Mouse (Mus musculus): Measurements from ENCODE around the gene Parp3. TPM values are rescaled to one million over a fixed set of nuclear protein-coding genes. Genes with fewer than 3 reads are reported as not detected.

Gene Parp3
- polyA plus RNA-seq (2015; fragmentation: Nextera tagmentation; extraction: Ambion mirVana), result 3.1 and 4.0 TPM in 2 replicates

GRCm38 (mm10) chr9:106476924-106477484, at the start of gene Parp3:
TSS of gene Parp3 (minus strand) at chr9:106476949.
- peak; percentile 98 for ATAC-seq (replicated peaks; ENCODE audit: extremely low read depth, insufficient read depth, low FRiP score)
- Histone ChIP-seq H3K4me2 (ENCODE audit: low read depth, low read length) (peak within 1 kb of the TSS; percentile 99), H3K9me3 (replicated peaks; ENCODE audit: control insufficient read depth, low read length) (no peaks in the 10 kb centered on the region), H3K27ac (ENCODE audit: low read length) (peak within 1 kb of the TSS; percentile 78), H3K9ac (ENCODE audit: low read length) (peak within 1 kb of the TSS; percentile 64), H3K4me1 (ENCODE audit: control insufficient read depth, insufficient read depth, low read length) (peaks cover 27% of the 10 kb centered on the region), H3K36me3 (ENCODE audit: control insufficient read depth, insufficient read depth) (peaks cover 13% of the 10 kb centered on the region), H3K4me3 (ENCODE audit: low read length) (peak within 1 kb of the TSS; percentile 62), H3K27me3 (ENCODE audit: control insufficient read depth, insufficient read depth, low read length) (no peaks in the 10 kb centered on the region)
- WGBS, result 0% methylated on average over 41 of the region's 41 CpGs

- no peak overlapping the region for H3K27ac ChIP-seq (ENCODE audit: low read length)
Measured at GRCm38 (mm10) chr9:106519909-106520308, 43.2 kb upstream of the Parp3 start.

GRCm38 (mm10) chr9:106519433-106519832, 42.7 kb upstream of the Parp3 start:
- ATAC-seq (replicated peaks; ENCODE audit: extremely low read depth, insufficient read depth, low FRiP score), result no peak
- no peaks in the 10 kb centered on the region for H3K4me1 ChIP-seq (ENCODE audit: control insufficient read depth, insufficient read depth, low read length)

More at GRCm38 (mm10) chr9:106519909-106520308, 43.2 kb upstream of the Parp3 start:
- ATAC-seq (replicated peaks; ENCODE audit: extremely low read depth, insufficient read depth, low FRiP score), result no peak
- H3K4me2 ChIP-seq (ENCODE audit: low read depth, low read length), result no peak overlapping the region
- H3K4me1 ChIP-seq (ENCODE audit: control insufficient read depth, insufficient read depth, low read length), result no peaks in the 10 kb centered on the region
- no peaks in the 10 kb centered on the region for H3K27me3 ChIP-seq (ENCODE audit: control insufficient read depth, insufficient read depth, low read length)
- no peaks in the 10 kb centered on the region for H3K36me3 ChIP-seq (ENCODE audit: control insufficient read depth, insufficient read depth)
- H3K4me3 ChIP-seq (ENCODE audit: low read length), result no peak overlapping the region
- no peak overlapping the region for H3K9ac ChIP-seq (ENCODE audit: low read length)
- 61% methylated on average over 8 of the region's 8 CpGs for WGBS
- no peaks in the 10 kb centered on the region for H3K9me3 ChIP-seq (replicated peaks; ENCODE audit: control insufficient read depth, low read length)

GRCm38 (mm10) chr9:106514273-106514672, 37.5 kb upstream of the Parp3 start, which contains the start of gene Iqcf5:
TSS of gene Iqcf5 (plus strand) at chr9:106514573.
- Histone ChIP-seq H3K9me3 (replicated peaks; ENCODE audit: control insufficient read depth, low read length) (no peaks in the 10 kb centered on the region), H3K4me3 (ENCODE audit: low read length) (no peak within 1 kb of the TSS), H3K4me2 (ENCODE audit: low read depth, low read length) (no peak within 1 kb of the TSS), H3K27me3 (ENCODE audit: control insufficient read depth, insufficient read depth, low read length) (peaks cover 5% of the 10 kb centered on the region), H3K36me3 (ENCODE audit: control insufficient read depth, insufficient read depth) (no peaks in the 10 kb centered on the region), H3K4me1 (ENCODE audit: control insufficient read depth, insufficient read depth, low read length) (peaks cover 10% of the 10 kb centered on the region), H3K27ac (ENCODE audit: low read length) (no peak within 1 kb of the TSS), H3K9ac (ENCODE audit: low read length) (no peak within 1 kb of the TSS)
- WGBS, result 86% methylated on average over 4 of the region's 4 CpGs
- no peak for ATAC-seq (replicated peaks; ENCODE audit: extremely low read depth, insufficient read depth, low FRiP score)

More at GRCm38 (mm10) chr9:106519433-106519832, 42.7 kb upstream of the Parp3 start:
- Histone ChIP-seq H3K27me3 (ENCODE audit: control insufficient read depth, insufficient read depth, low read length) (peaks cover 3% of the 10 kb centered on the region; the same call in 1 of the 2 replicates), H3K9ac (ENCODE audit: low read length) (no peak overlapping the region), H3K36me3 (ENCODE audit: control insufficient read depth, insufficient read depth) (no peaks in the 10 kb centered on the region), H3K27ac (ENCODE audit: low read length) (no peak overlapping the region), H3K4me2 (ENCODE audit: low read depth, low read length) (no peak overlapping the region), H3K9me3 (replicated peaks; ENCODE audit: control insufficient read depth, low read length) (no peaks in the 10 kb centered on the region), H3K4me3 (ENCODE audit: low read length) (no peak overlapping the region)
- 71% methylated on average over 2 of the region's 2 CpGs for WGBS

- no peak for ATAC-seq (replicated peaks; ENCODE audit: extremely low read depth, insufficient read depth, low FRiP score)
- Histone ChIP-seq H3K27ac (ENCODE audit: low read length) (no peak overlapping the region), H3K4me3 (ENCODE audit: low read length) (no peak overlapping the region), H3K4me1 (ENCODE audit: control insufficient read depth, insufficient read depth, low read length) (peaks cover 10% of the 10 kb centered on the region), H3K36me3 (ENCODE audit: control insufficient read depth, insufficient read depth) (no peaks in the 10 kb centered on the region), H3K4me2 (ENCODE audit: low read depth, low read length) (no peak overlapping the region), H3K9me3 (replicated peaks; ENCODE audit: control insufficient read depth, low read length) (no peaks in the 10 kb centered on the region), H3K9ac (ENCODE audit: low read length) (no peak overlapping the region), H3K27me3 (ENCODE audit: control insufficient read depth, insufficient read depth, low read length) (peaks cover 5% of the 10 kb centered on the region)
- WGBS, result 72% methylated on average over 6 of the region's 6 CpGs
Measured at GRCm38 (mm10) chr9:106513566-106513965, 36.8 kb upstream of the Parp3 start.

- Histone ChIP-seq H3K27me3 (ENCODE audit: control insufficient read depth, insufficient read depth, low read length) (peaks cover 5% of the 10 kb centered on the region), H3K4me2 (ENCODE audit: low read depth, low read length) (no peak overlapping the region), H3K4me1 (ENCODE audit: control insufficient read depth, insufficient read depth, low read length) (peaks cover 10% of the 10 kb centered on the region), H3K9me3 (replicated peaks; ENCODE audit: control insufficient read depth, low read length) (no peaks in the 10 kb centered on the region), H3K9ac (ENCODE audit: low read length) (no peak overlapping the region), H3K36me3 (ENCODE audit: control insufficient read depth, insufficient read depth) (no peaks in the 10 kb centered on the region), H3K27ac (ENCODE audit: low read length) (no peak overlapping the region), H3K4me3 (ENCODE audit: low read length) (no peak overlapping the region)
- no peak for ATAC-seq (replicated peaks; ENCODE audit: extremely low read depth, insufficient read depth, low FRiP score)
- 28% methylated on average over 13 of the region's 13 CpGs for WGBS
Measured at GRCm38 (mm10) chr9:106512729-106513450, 36.1 kb upstream of the Parp3 start.

- ATAC-seq (replicated peaks; ENCODE audit: extremely low read depth, insufficient read depth, low FRiP score), result no peak
- no peak overlapping the region for H3K4me3 ChIP-seq (ENCODE audit: low read length)
- H3K9me3 ChIP-seq (replicated peaks; ENCODE audit: control insufficient read depth, low read length), result no peaks in the 10 kb centered on the region
Measured at GRCm38 (mm10) chr9:106509356-106509755, 32.6 kb upstream of the Parp3 start.

GRCm38 (mm10) chr9:106504246-106504645, 27.5 kb upstream of the Parp3 start:
- Histone ChIP-seq H3K27me3 (ENCODE audit: control insufficient read depth, insufficient read depth, low read length) (no peaks in the 10 kb centered on the region), H3K4me3 (ENCODE audit: low read length) (no peak overlapping the region), H3K27ac (ENCODE audit: low read length) (no peak overlapping the region), H3K9ac (ENCODE audit: low read length) (no peak overlapping the region), H3K36me3 (ENCODE audit: control insufficient read depth, insufficient read depth) (no peaks in the 10 kb centered on the region), H3K4me2 (ENCODE audit: low read depth, low read length) (no peak overlapping the region), H3K9me3 (replicated peaks; ENCODE audit: control insufficient read depth, low read length) (no peaks in the 10 kb centered on the region), H3K4me1 (ENCODE audit: control insufficient read depth, insufficient read depth, low read length) (no peaks in the 10 kb centered on the region)
- 71% methylated on average over 6 of the region's 6 CpGs for WGBS
- ATAC-seq (replicated peaks; ENCODE audit: extremely low read depth, insufficient read depth, low FRiP score), result no peak

More at GRCm38 (mm10) chr9:106509356-106509755, 32.6 kb upstream of the Parp3 start:
- no peaks in the 10 kb centered on the region for H3K36me3 ChIP-seq (ENCODE audit: control insufficient read depth, insufficient read depth)
- peaks cover 2% of the 10 kb centered on the region for H3K27me3 ChIP-seq (ENCODE audit: control insufficient read depth, insufficient read depth, low read length)
- WGBS, result 87% methylated on average over 10 of the region's 10 CpGs
- no peak overlapping the region for H3K9ac ChIP-seq (ENCODE audit: low read length)
- no peak overlapping the region for H3K4me2 ChIP-seq (ENCODE audit: low read depth, low read length)
- peaks cover 10% of the 10 kb centered on the region for H3K4me1 ChIP-seq (ENCODE audit: control insufficient read depth, insufficient read depth, low read length)
- H3K27ac ChIP-seq (ENCODE audit: low read length), result no peak overlapping the region

- H3K27me3 ChIP-seq (ENCODE audit: control insufficient read depth, insufficient read depth, low read length), result no peaks in the 10 kb centered on the region
- no peaks in the 10 kb centered on the region for H3K4me1 ChIP-seq (ENCODE audit: control insufficient read depth, insufficient read depth, low read length)
- H3K9me3 ChIP-seq (replicated peaks; ENCODE audit: control insufficient read depth, low read length), result no peaks in the 10 kb centered on the region
- WGBS, result 82% methylated on average over 22 of the region's 22 CpGs
- H3K9ac ChIP-seq (ENCODE audit: low read length), result no peak overlapping the region
- no peaks in the 10 kb centered on the region for H3K36me3 ChIP-seq (ENCODE audit: control insufficient read depth, insufficient read depth)
- no peak overlapping the region for H3K4me2 ChIP-seq (ENCODE audit: low read depth, low read length)
- ATAC-seq (replicated peaks; ENCODE audit: extremely low read depth, insufficient read depth, low FRiP score), result no peak
- no peak overlapping the region for H3K4me3 ChIP-seq (ENCODE audit: low read length)
- H3K27ac ChIP-seq (ENCODE audit: low read length), result no peak overlapping the region
Measured at GRCm38 (mm10) chr9:106501846-106502245, 25.1 kb upstream of the Parp3 start.

All from heart, embryonic 16.5 days (tissue).